Mouse (Mus musculus) liver, adult (tissue): ENCODE measurements around the gene Musk.

Experiments
- GATA4 ChIP-seq: IDR thresholded peaks from 2 replicates; pipeline ENCODE4 v1.6.1; 2014; ENCODE audit warnings: mild to moderate bottlenecking, low read length; ENCODE audit not compliant: insufficient replicate concordance

Gene Musk

DNA sequence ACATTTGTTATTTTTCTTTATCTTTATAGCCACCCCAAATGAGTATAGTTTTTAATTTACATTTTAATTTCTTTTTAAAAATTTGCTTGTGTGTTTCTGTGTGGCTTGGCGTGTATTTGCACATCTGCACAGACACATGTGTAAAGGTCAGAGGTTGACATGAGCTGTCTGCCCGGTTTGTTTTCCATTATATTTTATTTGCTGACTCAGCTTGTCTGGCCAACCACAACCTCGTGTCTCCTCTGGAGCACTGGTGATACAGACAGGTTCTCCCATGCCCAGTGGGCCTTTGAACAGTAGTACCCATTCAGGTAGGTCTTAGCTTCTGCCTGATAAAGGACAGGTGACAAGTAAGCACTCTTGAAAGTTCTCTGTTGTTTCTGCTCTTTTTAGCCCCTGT, 7.3 kb downstream of the Musk start:
- no peak for TF ChIP-seq GATA4

GRCm38 (mm10) chr4:58303862-58304261, 18.1 kb downstream of the Musk start:
- TF ChIP-seq GATA4 = no peak

- TF ChIP-seq GATA4 = no peak
Measured at GRCm38 (mm10) chr4:58304564-58304963, 18.8 kb downstream of the Musk start.

DNA sequence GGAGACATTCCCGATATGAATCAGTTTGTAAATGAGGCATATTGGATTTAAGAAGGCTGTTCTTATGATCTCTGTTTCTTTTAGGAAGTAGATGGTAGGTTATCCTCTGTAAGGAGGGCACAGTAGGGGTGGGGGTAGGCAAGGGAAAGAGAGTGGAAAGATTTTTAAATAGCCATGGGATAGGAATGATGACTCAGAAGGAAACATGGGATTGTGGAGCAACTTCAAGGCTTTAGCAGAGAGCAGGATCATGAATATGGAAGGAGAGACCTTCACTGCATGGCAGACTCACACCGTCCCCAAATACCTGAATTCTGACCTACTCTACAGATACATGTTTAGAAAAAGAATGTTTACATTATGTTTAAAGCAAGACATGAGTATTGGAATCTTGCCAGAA, 21.7 kb downstream of the Musk start:
- TF ChIP-seq GATA4 = no peak

DNA sequence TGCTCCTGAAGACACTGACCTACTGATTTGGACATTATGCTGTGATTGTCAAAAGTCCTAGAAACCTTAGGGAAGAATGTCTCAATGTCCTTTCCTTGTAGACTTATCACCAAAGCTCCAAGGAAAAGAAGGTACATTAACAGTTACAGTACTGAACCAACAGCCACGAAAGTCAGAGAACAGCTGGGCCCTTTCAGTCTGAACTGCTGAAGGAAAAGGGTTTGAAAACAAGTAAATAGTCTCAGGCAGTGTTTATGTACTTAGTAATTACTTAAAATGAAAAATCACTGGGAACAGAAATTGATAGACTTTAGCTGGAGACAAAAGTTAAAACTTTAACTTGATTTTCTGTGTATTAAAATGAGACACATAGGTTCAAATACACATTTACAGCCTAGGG, 27.6 kb downstream of the Musk start:
- TF ChIP-seq GATA4 = no peak

DNA sequence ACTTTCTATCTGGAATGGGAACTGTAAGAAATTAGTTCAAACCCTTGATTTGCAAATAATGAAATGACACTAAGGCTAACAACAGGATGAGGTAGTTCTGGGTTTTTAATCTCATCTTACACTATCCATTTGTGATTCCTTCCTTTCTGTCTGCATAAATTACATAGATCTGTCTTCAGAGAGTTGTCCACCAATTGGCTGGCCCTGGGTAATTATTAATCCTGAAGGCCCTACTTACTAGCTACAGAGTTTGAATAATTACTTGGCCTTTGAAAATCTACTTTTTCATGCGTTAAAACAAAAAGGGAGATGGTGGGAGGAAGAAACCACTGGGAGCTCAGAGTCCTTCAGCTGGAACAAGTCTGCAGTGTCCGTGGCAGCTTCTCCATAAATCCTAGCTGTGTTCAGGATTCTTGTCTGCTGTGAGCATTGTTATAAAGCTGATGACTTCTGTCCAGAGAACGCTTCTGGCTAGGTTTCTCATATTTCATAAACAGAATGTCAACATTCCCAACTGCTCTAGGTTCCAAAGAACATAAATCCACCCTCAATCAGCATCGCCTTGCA, 29.3 kb downstream of the Musk start:
- TF ChIP-seq GATA4 = no peak

DNA sequence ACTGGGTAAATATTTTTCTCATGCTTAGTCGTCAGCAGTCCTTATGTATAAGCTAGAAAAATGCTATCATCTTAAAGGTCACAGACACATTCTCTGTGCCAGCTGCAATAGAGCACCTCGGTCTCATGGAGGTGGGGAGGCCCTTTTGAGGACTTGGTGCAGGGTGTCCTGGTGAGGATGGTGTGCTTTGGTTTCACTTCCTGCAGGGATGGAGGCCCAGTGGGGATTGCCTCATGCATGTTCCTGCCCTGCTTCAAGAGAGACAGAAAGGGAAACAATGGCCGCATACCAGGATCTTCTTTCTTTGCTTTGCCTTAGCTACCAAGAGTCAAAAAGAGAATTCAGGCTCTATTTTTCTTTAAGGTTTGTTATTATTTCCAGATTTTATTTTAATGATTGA, 31.8 kb downstream of the Musk start:
- TF ChIP-seq GATA4 = no peak

- no peak for TF ChIP-seq GATA4
Measured at GRCm38 (mm10) chr4:58320293-58320692, 34.5 kb downstream of the Musk start.

DNA sequence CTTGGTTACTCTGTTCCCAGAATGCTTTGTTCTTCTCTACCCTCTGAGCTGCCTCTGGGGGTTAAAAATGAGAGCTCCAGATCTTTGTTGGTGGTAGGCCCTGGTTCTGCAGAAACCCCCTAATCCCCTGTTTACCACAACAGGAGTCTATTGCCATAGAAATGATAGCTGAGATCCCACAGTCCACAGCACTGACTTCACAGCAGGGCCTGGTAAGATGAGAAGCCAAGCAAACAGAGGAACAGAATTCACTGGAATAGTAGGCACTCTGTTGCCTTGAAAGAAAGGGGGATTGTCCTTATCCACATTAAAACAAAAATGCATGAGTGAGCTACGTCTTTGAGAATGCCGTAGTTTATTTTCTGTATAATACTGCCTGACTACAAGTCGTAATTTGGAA, 41.0 kb downstream of the Musk start:
- TF ChIP-seq GATA4 = no peak

- no peak for TF ChIP-seq GATA4
Measured at GRCm38 (mm10) chr4:58328231-58328630, 42.5 kb downstream of the Musk start.

DNA sequence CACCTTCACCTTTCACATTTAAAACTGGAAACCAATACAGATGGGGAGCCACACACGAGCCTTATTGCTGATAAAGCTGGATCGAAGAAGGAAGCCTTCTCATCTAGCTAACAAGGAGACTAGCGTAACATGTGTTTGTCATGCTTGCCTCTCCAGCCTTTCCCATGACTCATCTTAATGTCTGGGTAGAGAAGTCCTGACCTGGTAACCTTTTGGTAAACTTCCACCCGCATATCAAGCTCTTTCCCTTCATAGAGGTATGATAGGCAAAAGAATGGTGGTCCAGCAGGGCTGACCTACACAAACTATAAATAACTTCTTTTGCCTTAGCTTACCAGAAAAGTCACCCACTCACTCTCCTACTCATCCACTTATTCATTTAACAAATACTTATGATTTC, 44.3 kb downstream of the Musk start:
- TF ChIP-seq GATA4 = no peak

GRCm38 (mm10) chr4:58330864-58331638, 45.3 kb downstream of the Musk start:
- TF ChIP-seq GATA4 = no peak

DNA sequence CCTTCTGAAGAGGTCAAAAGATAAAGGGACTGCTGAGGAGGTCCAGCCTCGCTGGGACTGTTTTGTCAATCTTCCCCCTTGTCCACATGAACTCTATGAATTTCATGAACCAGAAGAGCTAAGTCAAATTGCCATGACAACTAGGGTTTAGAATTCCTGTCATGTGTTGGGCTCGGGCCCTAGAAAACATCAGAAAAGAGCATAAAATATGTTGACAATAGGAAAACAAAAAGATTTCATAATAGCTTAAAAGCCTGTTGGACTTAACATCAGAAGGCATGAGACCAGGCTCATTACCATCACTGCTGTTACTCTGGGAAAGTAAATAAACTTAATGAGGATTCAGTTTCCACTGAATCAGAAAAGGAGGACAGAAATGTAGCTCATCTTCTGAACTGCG, 46.6 kb downstream of the Musk start:
- TF ChIP-seq GATA4 = no peak

DNA sequence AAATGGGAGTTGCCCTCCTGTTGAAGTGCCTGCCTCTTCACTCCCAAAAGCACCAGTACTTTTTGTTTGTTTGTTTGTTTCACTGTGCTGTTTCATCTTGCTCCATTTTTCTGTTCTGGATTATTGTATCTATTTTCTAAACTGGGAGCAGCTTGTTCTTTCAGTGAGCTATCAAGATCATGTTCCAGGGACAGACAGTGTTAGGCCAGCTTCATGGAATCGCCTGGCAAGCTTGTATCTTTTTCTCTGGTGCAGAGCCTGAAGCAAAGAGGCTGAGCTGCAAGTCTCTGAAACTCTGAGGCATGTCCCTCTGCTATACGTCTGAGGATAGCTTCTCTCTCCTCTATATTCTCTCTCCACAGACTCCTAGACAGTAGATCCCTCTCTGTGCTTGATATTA, 50.5 kb downstream of the Musk start:
- TF ChIP-seq GATA4 = no peak

- no peak for TF ChIP-seq GATA4
Measured at GRCm38 (mm10) chr4:58339226-58339625, 53.5 kb downstream of the Musk start.

DNA sequence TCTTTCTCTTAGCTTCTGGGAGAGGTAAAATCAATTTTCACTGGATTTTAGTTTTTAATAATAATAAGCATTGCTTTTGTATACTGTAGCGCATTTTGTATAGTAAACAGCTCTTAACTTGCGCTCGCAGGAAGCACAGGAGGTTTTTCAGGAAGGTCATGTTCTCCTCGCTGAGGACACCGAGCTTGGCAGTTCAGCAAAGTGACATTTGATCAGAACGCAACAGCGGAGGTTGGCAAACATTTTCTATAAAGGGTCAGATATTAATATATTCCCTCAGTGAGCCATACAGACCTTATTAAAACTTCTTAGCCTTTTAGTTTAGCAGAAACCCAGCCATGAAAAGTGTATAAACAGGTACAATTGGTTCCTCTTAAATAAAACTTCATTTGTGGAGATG, 64.4 kb downstream of the Musk start:
- no peak for TF ChIP-seq GATA4

- TF ChIP-seq GATA4 = no peak
Measured at GRCm38 (mm10) chr4:58351165-58351564, 65.4 kb downstream of the Musk start.

DNA sequence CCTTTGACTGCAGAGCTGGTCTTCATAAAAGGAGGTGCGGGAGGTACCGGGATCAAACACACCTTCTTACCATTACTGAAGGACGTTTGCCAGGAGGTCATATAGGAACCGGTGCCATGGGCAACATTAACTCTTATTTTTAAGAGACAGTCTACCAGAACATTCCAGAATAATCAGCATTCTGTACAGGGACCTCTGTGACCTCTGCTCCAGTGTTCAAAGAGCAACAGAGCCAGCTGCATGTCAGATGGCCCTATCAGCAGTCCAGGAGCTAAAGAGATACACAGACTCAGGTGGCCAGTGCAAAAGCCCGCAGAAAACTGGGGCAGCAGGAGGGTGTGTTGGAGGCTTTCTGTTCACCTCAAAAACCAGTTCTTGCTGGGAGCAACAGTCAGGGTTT, 65.8 kb downstream of the Musk start:
- no peak for TF ChIP-seq GATA4

GRCm38 (mm10) chr4:58358996-58359395, 73.2 kb downstream of the Musk start:
- no peak for TF ChIP-seq GATA4
